Mouse (Mus musculus): ENCODE measurements at regions not wholly inside any gene's neighbourhood (a gene's known extent, or its start where the extent isn't known, plus 50 kb on each side); places are given as distances from the start of the nearest gene placed in this dataset.

DNA sequence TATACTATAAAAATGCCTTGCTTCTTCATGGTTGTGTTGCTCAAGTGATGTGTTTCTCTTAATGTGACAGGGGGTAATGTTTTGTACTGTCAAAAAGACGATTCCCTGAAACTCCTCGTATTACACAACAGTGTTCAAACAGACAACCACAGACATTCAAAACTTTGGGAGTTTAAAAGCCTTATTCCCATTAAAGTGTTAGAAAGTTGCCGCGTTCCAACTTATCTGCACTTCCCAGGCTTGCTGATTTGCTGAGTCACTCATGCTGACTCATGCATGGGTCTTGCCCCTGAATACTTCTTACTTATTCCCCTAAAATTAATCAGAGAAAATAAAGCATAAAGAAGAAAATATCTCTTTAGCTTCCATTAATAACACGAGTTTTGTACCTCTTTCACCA is 239.8 kb upstream of the Dab2 start:
- no peak overlapping the region; a peak in 1 of 4 replicates for H3K4me3 ChIP-seq (ENCODE audit: control insufficient read depth in 1 of 2, insufficient read depth in 1 of 2, low read depth in 2 of 2, low read length in 2 of 2)
- H3K27ac ChIP-seq (ENCODE audit: control insufficient read depth, low read depth, low read length), result peak overlapping the region; percentile 19; the same call in 1 of the 2 replicates
- peak; percentile 83 for DNase-seq (ENCODE audit: low read depth, low spot score)
- TF ChIP-seq POLR2AphosphoS5 (IDR thresholded peaks at IDR 0.05; ENCODE audit: borderline replicate concordance, low read depth, low read length) (no peak), MXI1 (IDR thresholded peaks at IDR 0.05; ENCODE audit: low read depth, low read length) (no peak), ZC3H11A (IDR thresholded peaks at IDR 0.05; ENCODE audit: low read depth, low read length) (no peak), ETS1 (IDR thresholded peaks at IDR 0.05; ENCODE audit: low read depth, low read length) (peak; percentile 74), E2F4 (IDR thresholded peaks at IDR 0.05; ENCODE audit: borderline replicate concordance, low read depth, low read length) (peak; percentile 77), MAFK (IDR thresholded peaks at IDR 0.05; ENCODE audit: borderline replicate concordance, low read depth, low read length) (peak; percentile 84), NRF1 (IDR thresholded peaks at IDR 0.05; ENCODE audit: insufficient read depth, low read depth, low read length, poor library complexity, severe bottlenecking) (no peak), GABPA (IDR thresholded peaks at IDR 0.05; ENCODE audit: low read depth, low read length) (peak; percentile 93), SMC3 (IDR thresholded peaks at IDR 0.05; ENCODE audit: low read depth, low read length) (no peak), ZMIZ1 (IDR thresholded peaks at IDR 0.05; ENCODE audit: low read depth, low read length) (no peak), JUND (IDR thresholded peaks at IDR 0.05; ENCODE audit: low read depth, low read length) (peak; percentile 91), EP300 (IDR thresholded peaks at IDR 0.05; ENCODE audit: low read depth in 1 of 2, low read length in 2 of 2) (peak; percentile 84 to 92), NELFE (IDR thresholded peaks at IDR 0.05; ENCODE audit: low read depth, low read length) (no peak), SIN3A (IDR thresholded peaks at IDR 0.05; ENCODE audit: low read length) (0 out of 2 replicates have a peak, but pooled peaks have one; percentile 28), TBP (IDR thresholded peaks at IDR 0.05; ENCODE audit: low read depth, low read length) (no peak), UBTF (IDR thresholded peaks at IDR 0.05; ENCODE audit: borderline replicate concordance, insufficient read depth, low read depth, low read length) (no peak), TAL1 (IDR thresholded peaks at IDR 0.05; ENCODE audit: low read length) (peak; percentile 72), MEF2A (IDR thresholded peaks at IDR 0.05; ENCODE audit: extremely low read depth, insufficient replicate concordance, low read depth, low read length, poor library complexity, severe bottlenecking) (no peak), RAD21 (IDR thresholded peaks at IDR 0.05; ENCODE audit: low read depth, low read length) (no peak), RCOR1 (IDR thresholded peaks at IDR 0.05; ENCODE audit: low read depth, low read length) (peak; percentile 54; the same call in 1 of the 2 replicates), KAT2A (conservative IDR thresholded peaks at IDR 0.05; ENCODE audit: low read depth, low read length) (no peak), MAZ (IDR thresholded peaks at IDR 0.05; ENCODE audit: low read depth, low read length) (no peak), TCF12 (IDR thresholded peaks at IDR 0.05; ENCODE audit: low read depth, low read length) (peak; percentile 61; the same call in 1 of the 2 replicates), POLR2AphosphoS2 (IDR thresholded peaks at IDR 0.05; ENCODE audit: low read length) (no peak), GATA1 (IDR thresholded peaks at IDR 0.05; ENCODE audit: low read depth, low read length) (peak; percentile 83), MAX (IDR thresholded peaks at IDR 0.05; ENCODE audit: low read length) (no peak), MYB (IDR thresholded peaks at IDR 0.05; ENCODE audit: low read depth, low read length) (no peak)
- no peak overlapping the region for H3K9ac ChIP-seq (ENCODE audit: control insufficient read depth, low read depth, low read length, poor library complexity, severe bottlenecking)
- peaks cover 0 to 12% of the 10 kb centered on the region in 2 experiments; a peak in 2 of 4 replicates for H3K36me3 ChIP-seq (ENCODE audit: control insufficient read depth in 1 of 2, insufficient read depth in 2 of 2, low read length in 2 of 2)
- peaks cover 3 to 7% of the 10 kb centered on the region in 2 experiments for H3K4me1 ChIP-seq (ENCODE audit: control insufficient read depth in 1 of 2, insufficient read depth in 2 of 2, low read length in 2 of 2)
- H3K27me3 ChIP-seq (ENCODE audit: control insufficient read depth in 1 of 2, insufficient read depth in 2 of 2, low read length in 2 of 2), result no peaks in the 10 kb centered on the region
- H3K9me3 ChIP-seq (replicated peaks; ENCODE audit: insufficient read depth, low read length), result no peaks in the 10 kb centered on the region
- H3K79me2 ChIP-seq (ENCODE audit: control insufficient read depth, insufficient read depth, low read length, poor library complexity), result no peaks in the 10 kb centered on the region

Measured in MEL (cell line).